ENCODE assay signal across 22 mouse cellular contexts in genomic region chr9:100507581-100507980, GRCm38 (mm10). TPM values are rescaled to one million over a fixed set of nuclear protein-coding genes. Genes with fewer than 3 reads are reported as not detected.
DNase-seq lines count a peak whose midpoint lies in the region; ATAC-seq and TF ChIP-seq lines count a peak whose summit lies in the region.
"Had no signal": no experiment of that assay in that cellular context is flagged by ENCODE, and none has a peak within 500 bp of the region (broad histone marks: within the 10 kb centered on the region; RNA-seq: fewer than 3 reads in every experiment).

No protein-coding gene starts in this region.

- WGBS in heart, postnatal 0 days = 70% methylated on average over 2 of the region's 2 CpGs
- WGBS in heart, embryonic 12.5 days = 77% methylated on average over 2 of the region's 2 CpGs
- WGBS in liver, postnatal 0 days (ENCODE audit: insufficient replicate concordance) = 53% methylated on average over 2 of the region's 2 CpGs

- peaks cover 9% of the 10 kb centered on the region for H3K4me1 ChIP-seq in heart, postnatal 0 days (ENCODE audit: control insufficient read depth, insufficient read depth)
- peaks cover 8% of the 10 kb centered on the region for H3K4me1 ChIP-seq in heart, embryonic 12.5 days (replicated peaks)
- H3K4me1 ChIP-seq in liver, postnatal 0 days (ENCODE audit: insufficient read depth) = no peaks in the 10 kb centered on the region
- H3K4me1 ChIP-seq in brown adipose tissue, adult 24 weeks (ENCODE audit: control insufficient read depth, insufficient read depth, insufficient read length, low read length) = peaks cover 8% of the 10 kb centered on the region

- no peak overlapping the region for H3K4me3 ChIP-seq in heart, postnatal 0 days (ENCODE audit: low read depth, low read length)
- H3K4me3 ChIP-seq in heart, embryonic 12.5 days = no peak overlapping the region
- H3K4me3 ChIP-seq in liver, postnatal 0 days (ENCODE audit: low read depth, low read length) = no peak overlapping the region
- H3K4me3 ChIP-seq in brown adipose tissue, adult 24 weeks (ENCODE audit: insufficient read depth, low read depth, low read length) = no peak overlapping the region
- H3K4me3 ChIP-seq: embryonic facial prominence, embryonic 15.5 days; forebrain, embryonic 10.5 days; heart, embryonic 15.5 days; liver, embryonic 15.5 days; neural tube, embryonic 13.5 days; stomach, embryonic 15.5 days had no signal

- H3K9ac ChIP-seq in heart, postnatal 0 days (replicated peaks; ENCODE audit: low read depth, low read length) = no peak overlapping the region
- H3K9ac ChIP-seq in heart, embryonic 12.5 days = no peak overlapping the region
- H3K9ac ChIP-seq in liver, postnatal 0 days (replicated peaks) = no peak overlapping the region
- H3K9ac ChIP-seq: embryonic facial prominence, embryonic 15.5 days; heart, embryonic 15.5 days; liver, embryonic 15.5 days; neural tube, embryonic 13.5 days; stomach, embryonic 15.5 days had no signal

- TF ChIP-seq EP300 in heart, postnatal 0 days (IDR thresholded peaks at IDR 0.05; ENCODE audit: low read depth) = peak; percentile 77; the same call in 1 of the 2 replicates
- peak; percentile 11; the same call in 1 of the 2 replicates for TF ChIP-seq EP300 in liver, postnatal 0 days (IDR thresholded peaks at IDR 0.05; ENCODE audit: low read depth)

- peak; percentile 20; the same call in 1 of the 2 replicates for ATAC-seq in heart, postnatal 0 days (ENCODE audit: insufficient read depth, low read depth)
- no peak for ATAC-seq in heart, embryonic 12.5 days (ENCODE audit: insufficient number of reproducible peaks, low FRiP score)
- no peak for ATAC-seq in liver, postnatal 0 days
- ATAC-seq in cerebellum, adult (ENCODE audit: insufficient number of reproducible peaks, low FRiP score, low TSS enrichment) = no peak
- ATAC-seq: CD4-positive, CD25-positive, alpha-beta regulatory T cell, adult 4 months; hindbrain, embryonic 16.5 days had no signal

- DNase-seq in heart, postnatal 0 days (ENCODE audit: low spot score) = peak; percentile 23
- no peak for DNase-seq in liver, postnatal 0 days
- DNase-seq in liver = no peak
- peak; percentile 68 for DNase-seq in lung, postnatal 36 days
- DNase-seq in adrenal gland, postnatal 25 days = no peak
- DNase-seq: cerebellum, adult 9-11 months; embryo, embryonic 11 days; layer of hippocampus, adult 9-11 months; thymus, adult 2 months had no signal

- H3K4me2 ChIP-seq in heart, postnatal 0 days (ENCODE audit: low read depth, low read length) = no peak overlapping the region
- no peak overlapping the region for H3K4me2 ChIP-seq in heart, embryonic 12.5 days
- H3K4me2 ChIP-seq in liver, postnatal 0 days (ENCODE audit: low read depth, low read length) = no peak overlapping the region
- H3K4me2 ChIP-seq: embryonic facial prominence, embryonic 15.5 days; heart, embryonic 15.5 days; liver, embryonic 15.5 days; midbrain, embryonic 11.5 days; neural tube, embryonic 13.5 days; stomach, embryonic 15.5 days had no signal

- peak overlapping the region; percentile 66 for H3K27ac ChIP-seq in heart, postnatal 0 days (ENCODE audit: low read depth)
- no peak overlapping the region for H3K27ac ChIP-seq in heart, embryonic 12.5 days (ENCODE audit: poor library complexity, severe bottlenecking)
- H3K27ac ChIP-seq in liver, postnatal 0 days (ENCODE audit: low read depth) = no peak overlapping the region; the same call in 1 of the 2 replicates
- H3K27ac ChIP-seq in brown adipose tissue, adult 24 weeks (replicated peaks; ENCODE audit: low read depth, low read length) = peak overlapping the region; percentile 86
- H3K27ac ChIP-seq: embryonic facial prominence, embryonic 15.5 days; forebrain, embryonic 10.5 days; liver, embryonic 15.5 days; neural tube, embryonic 13.5 days; stomach, embryonic 15.5 days had no signal

- H3K27me3 ChIP-seq in heart, postnatal 0 days (ENCODE audit: control insufficient read depth, insufficient read depth, low read length) = no peaks in the 10 kb centered on the region
- H3K27me3 ChIP-seq in heart, embryonic 12.5 days (replicated peaks) = no peaks in the 10 kb centered on the region
- no peaks in the 10 kb centered on the region for H3K27me3 ChIP-seq in liver, postnatal 0 days (ENCODE audit: insufficient read depth, low read length)
- H3K27me3 ChIP-seq: embryonic facial prominence, embryonic 15.5 days; heart, embryonic 15.5 days; liver, embryonic 15.5 days; neural tube, embryonic 13.5 days; stomach, embryonic 15.5 days had no signal

- no peak for TF ChIP-seq CTCF in heart, postnatal 0 days (IDR thresholded peaks at IDR 0.05; ENCODE audit: low read depth)
- no peak for TF ChIP-seq CTCF in liver, postnatal 0 days (IDR thresholded peaks at IDR 0.05; ENCODE audit: low read depth)

- no peaks in the 10 kb centered on the region for H3K9me3 ChIP-seq in heart, postnatal 0 days (replicated peaks; ENCODE audit: control insufficient read depth, low read length)
- no peaks in the 10 kb centered on the region for H3K9me3 ChIP-seq in heart, embryonic 12.5 days (replicated peaks)
- no peaks in the 10 kb centered on the region for H3K9me3 ChIP-seq in liver, postnatal 0 days (ENCODE audit: low read length)
- H3K9me3 ChIP-seq: embryonic facial prominence, embryonic 15.5 days; forebrain, embryonic 10.5 days; G1E; heart, embryonic 15.5 days; liver, embryonic 15.5 days; neural tube, embryonic 13.5 days; stomach, embryonic 15.5 days had no signal

- H3K36me3 ChIP-seq in heart, postnatal 0 days (replicated peaks; ENCODE audit: control insufficient read depth, insufficient read depth, low read length) = no peaks in the 10 kb centered on the region
- H3K36me3 ChIP-seq in heart, embryonic 12.5 days = no peaks in the 10 kb centered on the region
- no peaks in the 10 kb centered on the region for H3K36me3 ChIP-seq in liver, postnatal 0 days (replicated peaks; ENCODE audit: insufficient read depth, low read length)
- H3K36me3 ChIP-seq: heart, embryonic 15.5 days; liver, embryonic 15.5 days; neural tube, embryonic 13.5 days; stomach, embryonic 15.5 days had no signal

RNA-seq across cellular contexts. Expression of gene Il20rb, which starts 21.0 kb away (rescaled TPM):
- total RNA-seq in heart, postnatal 0 days (2014; rRNA removed; ENCODE audit: low replicate concordance) = 1.4 and 3.7 TPM in 2 replicates
- polyA plus RNA-seq in heart, postnatal 0 days (2015; fragmentation: Nextera tagmentation; extraction: Ambion mirVana) = 0.84 and 1.7 TPM in 2 replicates
- 0.59 and 0.65 TPM in 2 replicates for polyA plus RNA-seq in heart, embryonic 12.5 days (2016; fragmentation: Nextera tagmentation; extraction: Ambion mirVana)
- 0.48 and 0.88 TPM in 2 replicates for polyA plus RNA-seq in liver, postnatal 0 days (2015; fragmentation: Nextera tagmentation; extraction: Ambion mirVana)
- 1.3 TPM in 1 of 2 replicates, not detected in the other for polyA plus RNA-seq in brown adipose tissue, adult 24 weeks (2012; ENCODE audit: insufficient read depth, insufficient read length, missing spikeins)
- 1.2 and 1.5 TPM in 2 replicates for total RNA-seq in adrenal gland, postnatal 25 days (2021)

RNA-seq across cellular contexts. Expression of gene Nck1, which starts 38.4 kb away (rescaled TPM):
- 25.0 and 37.9 TPM in 2 replicates for total RNA-seq in heart, postnatal 0 days (2014; rRNA removed; ENCODE audit: low replicate concordance)
- polyA plus RNA-seq in heart, postnatal 0 days (2015; fragmentation: Nextera tagmentation; extraction: Ambion mirVana) = 58.8 and 63.9 TPM in 2 replicates
- polyA plus RNA-seq in heart, embryonic 12.5 days (2016; fragmentation: Nextera tagmentation; extraction: Ambion mirVana) = 59.4 and 64.1 TPM in 2 replicates
- 26.3 and 31.8 TPM in 2 replicates for polyA plus RNA-seq in liver, postnatal 0 days (2015; fragmentation: Nextera tagmentation; extraction: Ambion mirVana)
- polyA plus RNA-seq in brown adipose tissue, adult 24 weeks (2012; ENCODE audit: insufficient read depth, insufficient read length, missing spikeins) = 39.8 and 44.1 TPM in 2 replicates
- total RNA-seq in adrenal gland, postnatal 25 days (2021) = 41.9 and 52.0 TPM in 2 replicates

Comparison
In these comparisons a context has a peak if more than half of its experiments do, and no peak if none do; other contexts are left out.
1. H3K27ac ChIP-seq: peak in heart, postnatal 0 days (single experiment) and brown adipose tissue, adult 24 weeks (single experiment); none in heart, embryonic 12.5 days (single experiment) and liver, postnatal 0 days (single experiment).
2. DNase-seq: peak in heart, postnatal 0 days (single experiment) and lung, postnatal 36 days (single experiment); none in liver, postnatal 0 days (single experiment), liver (single experiment) and adrenal gland, postnatal 25 days (single experiment).